Mouse (Mus musculus): ENCODE results near the gene Mical3.

DNA sequence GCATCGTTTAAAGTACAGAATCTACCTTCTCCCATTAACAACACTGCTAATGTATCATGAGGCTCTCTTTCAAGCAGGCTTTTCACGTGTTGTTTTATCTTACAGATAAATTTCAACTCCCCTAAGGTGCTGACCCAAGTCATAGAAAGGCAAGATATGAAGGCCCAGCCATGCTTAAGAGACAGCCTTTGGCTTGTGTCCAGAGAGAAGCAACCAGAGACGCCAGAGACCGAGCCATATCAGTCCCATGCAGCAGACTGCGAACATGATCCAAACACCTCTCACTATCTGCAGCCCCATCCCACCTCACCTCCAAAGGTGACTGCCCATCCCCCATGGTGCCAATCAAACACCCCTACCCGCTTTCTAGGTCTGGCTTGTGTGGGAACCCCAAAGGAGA lies 138.9 kb downstream of the Mical3 start:
- TF ChIP-seq CTCF (IDR thresholded peaks at IDR 0.05; ENCODE audit: borderline replicate concordance, control insufficient read depth, extremely low read depth, insufficient read depth, low read length, poor library complexity) = no peak
- TF ChIP-seq POLR2A (IDR thresholded peaks at IDR 0.05; ENCODE audit: control insufficient read depth, extremely low read depth, insufficient read depth, low read length, poor library complexity) = no peak

Measured in thymus, adult 2 months (tissue).